Mouse (Mus musculus) olfactory bulb, adult 2 months (tissue): ENCODE data around the gene Prkn.

Experiments used
- CTCF ChIP-seq: fragments of 200-500 bp; IDR thresholded peaks from 2 replicates; pipeline ENCODE4 v1.5.1; 2012; ENCODE audit warnings: low read depth, mild to moderate bottlenecking, low read length, moderate library complexity; ENCODE audit not compliant: insufficient read depth
- POLR2A ChIP-seq: fragments of 200-500 bp; IDR thresholded peaks from 2 replicates; pipeline ENCODE4 v1.6.1; 2012; ENCODE audit warnings: mild to moderate bottlenecking, low read depth, low read length, moderate library complexity; ENCODE audit not compliant: insufficient read depth

GRCm38 (mm10) chr17:11413688-11414087 is 573.5 kb downstream of the Prkn start:
- no peak for TF ChIP-seq POLR2A
- TF ChIP-seq CTCF, result no peak
